Comparison of ENCODE assay signal across 10 mouse cellular contexts in genomic region chr4:56051792-56052380, GRCm38 (mm10).
DNase-seq lines count a peak whose midpoint lies in the region; ATAC-seq and TF ChIP-seq lines count a peak whose summit lies in the region.
"Had no signal": no experiment of that assay in that cellular context is flagged by ENCODE, and none has a peak within 500 bp of the region (broad histone marks: within the 10 kb centered on the region; RNA-seq: fewer than 3 reads in every experiment).

No protein-coding gene starts in this region.

- DNase-seq in forebrain, embryonic 10.5 days (ENCODE audit: extremely low spot score, low spot score): peak; percentile 15
- peak; percentile 23 to 33 for DNase-seq in kidney, postnatal 4 days
- DNase-seq in kidney, postnatal 25 days: no peak
- DNase-seq in R1 (ENCODE audit: low read depth, low spot score): peak; percentile 80
- peak; percentile 49 for DNase-seq in limb, embryonic 14.5 days (ENCODE audit: low spot score)
- no peak for DNase-seq in cerebellum, adult 2 months
- no peak for DNase-seq in gastrocnemius, postnatal 25 days
- DNase-seq: cerebellum, adult 11 months had no signal

- TF ChIP-seq POLR2A in limb, embryonic 14.5 days (IDR thresholded peaks at IDR 0.05; ENCODE audit: borderline replicate concordance, extremely low read depth, insufficient read depth, insufficient read length): no peak
- no peak for TF ChIP-seq POLR2A in cerebellum, adult 2 months (IDR thresholded peaks at IDR 0.05; ENCODE audit: borderline replicate concordance, insufficient read depth, low read length)

- no peaks in the 10 kb centered on the region for H3K9me3 ChIP-seq in forebrain, embryonic 10.5 days
- H3K9me3 ChIP-seq in forebrain, embryonic 13.5 days (replicated peaks): no peaks in the 10 kb centered on the region
- no peaks in the 10 kb centered on the region for H3K9me3 ChIP-seq in limb, embryonic 14.5 days (ENCODE audit: control insufficient read depth, low read length)
- H3K9me3 ChIP-seq: midbrain, embryonic 12.5 days had no signal

- no peaks in the 10 kb centered on the region for H3K27me3 ChIP-seq in forebrain, embryonic 10.5 days (ENCODE audit: poor library complexity, severe bottlenecking)
- H3K27me3 ChIP-seq in forebrain, embryonic 13.5 days: no peaks in the 10 kb centered on the region
- no peaks in the 10 kb centered on the region for H3K27me3 ChIP-seq in limb, embryonic 14.5 days (ENCODE audit: control insufficient read depth, insufficient read depth, low read length)
- no peaks in the 10 kb centered on the region for H3K27me3 ChIP-seq in cerebellum, adult 2 months (ENCODE audit: control insufficient read depth, insufficient read depth, low read length)
- H3K27me3 ChIP-seq: midbrain, embryonic 12.5 days had no signal

- no peak overlapping the region for H3K9ac ChIP-seq in forebrain, embryonic 13.5 days
- H3K9ac ChIP-seq in limb, embryonic 14.5 days (ENCODE audit: low read depth, low read length, severe bottlenecking): no peak overlapping the region
- H3K9ac ChIP-seq: midbrain, embryonic 12.5 days had no signal

- peak overlapping the region; percentile 52 for H3K27ac ChIP-seq in forebrain, embryonic 10.5 days
- no peak overlapping the region for H3K27ac ChIP-seq in forebrain, embryonic 13.5 days
- H3K27ac ChIP-seq in limb, embryonic 14.5 days (replicated peaks; ENCODE audit: low read depth, low read length): no peak overlapping the region
- H3K27ac ChIP-seq in cerebellum, adult 2 months (ENCODE audit: insufficient read depth, low read length): no peak overlapping the region
- H3K27ac ChIP-seq: midbrain, embryonic 12.5 days had no signal

- no peaks in the 10 kb centered on the region for H3K36me3 ChIP-seq in forebrain, embryonic 10.5 days (replicated peaks)
- no peaks in the 10 kb centered on the region for H3K36me3 ChIP-seq in forebrain, embryonic 13.5 days (ENCODE audit: poor library complexity, severe bottlenecking)
- H3K36me3 ChIP-seq in limb, embryonic 14.5 days (ENCODE audit: control insufficient read depth, insufficient read depth, low read length): no peaks in the 10 kb centered on the region
- H3K36me3 ChIP-seq: midbrain, embryonic 12.5 days had no signal

- no peak for ATAC-seq in forebrain, embryonic 13.5 days
- no peak; the same call in 1 of the 2 replicates for ATAC-seq in limb, embryonic 14.5 days (ENCODE audit: low FRiP score, low read depth)

- H3K4me3 ChIP-seq in forebrain, embryonic 10.5 days: no peak overlapping the region
- H3K4me3 ChIP-seq in forebrain, embryonic 13.5 days: no peak overlapping the region
- H3K4me3 ChIP-seq in limb, embryonic 14.5 days (replicated peaks; ENCODE audit: low read length): no peak overlapping the region
- H3K4me3 ChIP-seq in cerebellum, adult 2 months (replicated peaks; ENCODE audit: insufficient read depth, low read depth, low read length): no peak overlapping the region
- H3K4me3 ChIP-seq: midbrain, embryonic 12.5 days had no signal

- H3K4me1 ChIP-seq in forebrain, embryonic 10.5 days: peaks cover 12% of the 10 kb centered on the region
- peaks cover 13% of the 10 kb centered on the region for H3K4me1 ChIP-seq in forebrain, embryonic 13.5 days
- H3K4me1 ChIP-seq in limb, embryonic 14.5 days (ENCODE audit: control insufficient read depth, insufficient read depth, low read length): no peaks in the 10 kb centered on the region
- H3K4me1 ChIP-seq in cerebellum, adult 2 months (ENCODE audit: control insufficient read depth, insufficient read depth, low read length): no peaks in the 10 kb centered on the region

- H3K4me2 ChIP-seq in forebrain, embryonic 13.5 days: no peak overlapping the region
- H3K4me2 ChIP-seq in limb, embryonic 14.5 days (replicated peaks; ENCODE audit: low read depth, low read length, severe bottlenecking): no peak overlapping the region
- H3K4me2 ChIP-seq: midbrain, embryonic 12.5 days had no signal

- WGBS in forebrain, embryonic 10.5 days: 21% methylated on average over 6 of the region's 6 CpGs
- WGBS in forebrain, embryonic 13.5 days: 19% methylated on average over 6 of the region's 6 CpGs
- WGBS in limb, embryonic 14.5 days: 40% methylated on average over 6 of the region's 6 CpGs
- 54% methylated on average over 6 of the region's 6 CpGs for WGBS in cerebellum, adult 2 months

- TF ChIP-seq CTCF in cerebellum, adult 2 months (IDR thresholded peaks at IDR 0.05; ENCODE audit: borderline replicate concordance, insufficient read depth, low read depth, low read length): no peak

Comparison
In these comparisons a context has a peak if more than half of its experiments do, and no peak if none do; other contexts are left out.
1. DNase-seq: peak in forebrain, embryonic 10.5 days (single experiment), kidney, postnatal 4 days (2 of 2), R1 (single experiment) and limb, embryonic 14.5 days (single experiment); none in kidney, postnatal 25 days (0 of 2), cerebellum, adult 2 months (0 of 2) and gastrocnemius, postnatal 25 days (single experiment).